Mouse (Mus musculus): ENCODE results near the gene Abat. TPM values are rescaled to one million over a fixed set of nuclear protein-coding genes. Genes with fewer than 3 reads are reported as not detected.

Gene Abat
- polyA plus RNA-seq, 1 experiment from 2014 or later = 39.5 TPM

DNA sequence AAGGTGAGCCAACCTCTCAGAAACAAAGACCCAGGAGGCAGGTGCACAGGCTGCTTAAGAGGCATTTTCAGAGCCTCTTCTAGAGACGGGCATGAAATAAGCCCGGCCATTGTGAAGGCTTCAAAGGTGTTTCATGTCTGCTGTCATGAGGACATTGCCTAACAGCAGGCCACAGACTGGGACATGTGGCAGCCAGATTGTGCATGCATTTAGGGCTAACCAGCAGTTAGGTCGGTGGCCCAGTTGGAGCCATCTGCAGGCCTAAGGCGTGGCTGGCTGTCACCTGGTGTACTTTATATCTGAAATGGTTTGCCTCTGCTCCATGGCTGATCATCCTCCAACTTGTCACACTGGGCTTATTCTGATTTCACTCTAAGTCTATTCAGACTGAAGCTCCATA is 65.1 kb downstream of the Abat start:
- Histone ChIP-seq H3K4me3 (no peak overlapping the region), H3K4me1 (no peaks in the 10 kb centered on the region), H3K36me3 (peaks cover 24% of the 10 kb centered on the region), H3K27me3 (no peaks in the 10 kb centered on the region), H3K9ac (replicated peaks) (no peak overlapping the region), H3K27ac (replicated peaks) (no peak overlapping the region), H3K4me2 (replicated peaks) (no peak overlapping the region), H3K9me3 (0 out of 2 replicates have a peak, but pooled peaks cover 7% of the 10 kb centered on the region)
- ATAC-seq (ENCODE audit: low FRiP score, low read depth) = no peak
- 75% methylated on average over 4 of the region's 4 CpGs for WGBS

DNA sequence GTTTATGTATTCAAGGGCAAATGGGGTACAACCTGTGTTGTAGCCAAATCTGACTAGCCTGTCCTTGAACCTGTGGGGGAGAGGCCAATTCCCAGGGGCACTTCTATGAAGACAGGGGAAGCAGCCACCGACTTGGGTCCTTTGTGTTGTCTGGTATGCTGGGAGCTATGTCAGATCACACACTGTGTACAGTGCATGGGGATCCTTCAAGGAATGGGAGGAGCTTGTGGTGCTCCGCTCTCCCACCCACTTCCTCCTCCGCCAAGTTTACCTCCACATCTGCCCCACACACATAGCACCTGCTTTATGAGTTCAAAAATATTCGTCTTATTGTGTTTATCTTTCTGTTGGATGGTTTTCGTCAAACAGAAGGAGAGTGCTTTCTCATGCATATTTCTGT is 66.3 kb downstream of the Abat start:
- Histone ChIP-seq H3K9ac (replicated peaks) (no peak overlapping the region), H3K4me2 (replicated peaks) (no peak overlapping the region), H3K36me3 (peaks cover 17% of the 10 kb centered on the region), H3K9me3 (0 out of 2 replicates have a peak, but pooled peaks cover 7% of the 10 kb centered on the region), H3K4me1 (no peaks in the 10 kb centered on the region), H3K27me3 (no peaks in the 10 kb centered on the region), H3K4me3 (no peak overlapping the region), H3K27ac (replicated peaks) (no peak overlapping the region)
- 79% methylated on average over 5 of the region's 5 CpGs for WGBS
- no peak for ATAC-seq (ENCODE audit: low FRiP score, low read depth)

GRCm38 (mm10) chr16:8581661-8582239 is 68.5 kb downstream of the Abat start:
- Histone ChIP-seq H3K4me3 (no peak overlapping the region), H3K27me3 (no peaks in the 10 kb centered on the region), H3K9ac (replicated peaks) (no peak overlapping the region), H3K4me1 (no peaks in the 10 kb centered on the region), H3K36me3 (peaks cover 17% of the 10 kb centered on the region), H3K9me3 (peaks cover 7% of the 10 kb centered on the region; the same call in 1 of the 2 replicates), H3K27ac (replicated peaks) (no peak overlapping the region), H3K4me2 (replicated peaks) (no peak overlapping the region)
- 94% methylated on average over 6 of the region's 6 CpGs for WGBS
- no peak for ATAC-seq (ENCODE audit: low FRiP score, low read depth)

DNA sequence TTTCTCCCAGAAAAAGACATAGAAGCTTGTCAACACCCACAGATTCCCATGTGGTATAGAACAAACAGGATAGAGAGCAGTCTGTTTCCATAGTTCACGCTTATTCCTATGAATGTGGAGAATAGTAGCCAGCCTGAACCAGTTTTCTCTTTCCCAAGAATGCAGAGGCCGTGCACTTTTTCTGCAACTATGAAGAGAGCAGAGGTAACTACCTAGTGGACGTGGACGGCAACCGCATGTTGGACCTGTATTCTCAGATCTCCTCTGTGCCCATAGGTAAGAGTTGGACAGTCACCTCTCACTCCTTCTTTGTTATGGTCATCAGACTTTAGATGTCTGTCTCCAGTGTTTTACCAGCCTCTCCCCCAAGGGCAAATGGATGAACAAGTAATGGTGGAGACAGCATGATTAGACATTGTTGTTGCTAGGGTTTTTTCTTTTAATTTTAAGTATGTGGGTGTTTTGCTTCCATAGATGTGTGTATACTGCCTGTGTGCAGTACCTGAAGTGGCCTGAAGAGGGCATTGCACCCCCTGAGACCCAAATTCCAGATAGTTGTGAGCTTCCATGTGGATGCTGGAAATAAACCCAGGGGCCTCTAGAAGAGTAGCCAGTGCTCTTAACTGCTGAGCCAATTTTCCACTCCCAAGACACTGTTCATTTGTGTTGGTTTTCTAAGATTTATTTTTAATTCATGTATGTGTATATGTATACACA is 69.5 kb downstream of the Abat start:
- 91% methylated on average over 5 of the region's 5 CpGs for WGBS
- no peak overlapping the region for H3K4me2 ChIP-seq (replicated peaks)
- no peak for ATAC-seq (ENCODE audit: low FRiP score, low read depth)
- H3K27me3 ChIP-seq = no peaks in the 10 kb centered on the region
- no peak overlapping the region for H3K27ac ChIP-seq (replicated peaks)
- H3K9ac ChIP-seq (replicated peaks) = no peak overlapping the region
- H3K4me1 ChIP-seq = no peaks in the 10 kb centered on the region
- no peak overlapping the region for H3K4me3 ChIP-seq
- peaks cover 7% of the 10 kb centered on the region; the same call in 1 of the 2 replicates for H3K9me3 ChIP-seq
- peaks cover 17% of the 10 kb centered on the region for H3K36me3 ChIP-seq

DNA sequence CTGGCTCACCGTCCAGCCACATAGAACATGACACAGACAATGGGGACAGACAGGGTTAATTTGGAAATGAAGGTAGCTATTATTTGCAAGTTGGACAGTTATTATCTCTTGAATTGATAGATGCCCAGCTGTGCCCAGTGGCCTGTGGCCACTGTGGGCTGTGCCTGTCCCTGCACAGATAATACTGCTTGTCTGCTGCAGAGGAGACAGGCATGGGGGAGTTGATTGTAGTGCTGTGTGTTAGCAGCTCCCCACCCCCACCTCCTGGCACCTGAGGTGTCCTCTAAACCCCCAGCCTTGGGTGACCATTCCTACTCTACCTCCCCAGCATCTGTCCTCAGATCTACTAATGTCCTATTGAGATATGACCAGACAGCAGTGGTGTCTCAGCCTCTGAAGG is 71.0 kb downstream of the Abat start:
- no peak for ATAC-seq (ENCODE audit: low FRiP score, low read depth)
- Histone ChIP-seq H3K9ac (replicated peaks) (no peak overlapping the region), H3K4me3 (no peak overlapping the region), H3K27me3 (no peaks in the 10 kb centered on the region), H3K27ac (replicated peaks) (no peak overlapping the region), H3K4me1 (no peaks in the 10 kb centered on the region), H3K36me3 (peaks cover 22% of the 10 kb centered on the region), H3K9me3 (peaks cover 7% of the 10 kb centered on the region; the same call in 1 of the 2 replicates), H3K4me2 (replicated peaks) (no peak overlapping the region)
- WGBS = 69% methylated on average over 1 of the region's 1 CpGs

DNA sequence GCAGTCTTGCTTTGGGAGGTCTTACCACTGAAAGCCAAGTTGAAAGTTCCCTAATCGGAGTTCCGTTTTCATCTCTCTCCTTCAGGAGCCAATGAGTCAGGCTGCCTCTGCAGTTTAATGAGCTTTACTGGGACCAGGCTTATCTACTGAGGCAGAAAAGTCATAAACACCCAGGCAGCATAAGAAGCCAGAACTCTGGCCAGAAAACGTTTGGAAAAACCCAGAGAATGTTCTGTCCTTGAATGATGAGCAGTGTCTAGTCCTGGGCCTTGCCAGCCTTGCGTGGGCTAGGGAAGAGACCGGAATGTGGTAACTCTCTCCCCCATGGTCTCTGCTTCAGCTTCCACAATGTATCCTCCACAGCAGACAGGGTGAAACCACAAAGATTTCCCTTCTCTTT is 71.8 kb downstream of the Abat start:
- H3K4me3 ChIP-seq = no peak overlapping the region
- no peaks in the 10 kb centered on the region for H3K4me1 ChIP-seq
- 79% methylated on average over 5 of the region's 5 CpGs for WGBS
- H3K27me3 ChIP-seq = no peaks in the 10 kb centered on the region
- no peak overlapping the region for H3K9ac ChIP-seq (replicated peaks)
- H3K4me2 ChIP-seq (replicated peaks) = no peak overlapping the region
- H3K36me3 ChIP-seq = peaks cover 29% of the 10 kb centered on the region
- no peak for ATAC-seq (ENCODE audit: low FRiP score, low read depth)
- H3K27ac ChIP-seq (replicated peaks) = no peak overlapping the region
- peaks cover 7% of the 10 kb centered on the region; the same call in 1 of the 2 replicates for H3K9me3 ChIP-seq

DNA sequence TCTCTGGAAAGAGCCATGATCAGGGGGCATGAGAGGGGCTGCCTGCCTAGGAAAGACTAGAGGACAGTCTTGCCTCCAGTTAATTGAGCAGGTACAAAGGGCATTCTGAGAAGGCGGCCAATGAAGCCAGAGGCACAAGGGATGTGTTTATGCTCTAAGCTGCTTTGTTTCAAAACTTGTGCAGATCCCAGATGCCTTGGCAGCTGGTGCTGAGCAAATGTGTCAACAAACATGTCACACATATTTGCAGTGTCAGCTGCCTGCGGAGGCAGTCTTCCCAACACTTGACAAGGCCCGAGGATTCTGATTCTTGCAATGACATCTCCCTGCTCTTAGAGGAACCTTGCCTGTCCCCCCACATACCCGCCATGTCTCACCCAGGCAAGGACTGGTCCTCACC is 82.2 kb downstream of the Abat start:
- H3K4me2 ChIP-seq (replicated peaks) = no peak overlapping the region
- ATAC-seq (ENCODE audit: low FRiP score, low read depth) = no peak
- no peak overlapping the region for H3K27ac ChIP-seq (replicated peaks)
- no peak overlapping the region for H3K4me3 ChIP-seq
- no peaks in the 10 kb centered on the region for H3K4me1 ChIP-seq
- no peaks in the 10 kb centered on the region for H3K9me3 ChIP-seq
- WGBS = 76% methylated on average over 4 of the region's 4 CpGs
- no peak overlapping the region for H3K9ac ChIP-seq (replicated peaks)
- no peaks in the 10 kb centered on the region for H3K27me3 ChIP-seq
- no peaks in the 10 kb centered on the region for H3K36me3 ChIP-seq

DNA sequence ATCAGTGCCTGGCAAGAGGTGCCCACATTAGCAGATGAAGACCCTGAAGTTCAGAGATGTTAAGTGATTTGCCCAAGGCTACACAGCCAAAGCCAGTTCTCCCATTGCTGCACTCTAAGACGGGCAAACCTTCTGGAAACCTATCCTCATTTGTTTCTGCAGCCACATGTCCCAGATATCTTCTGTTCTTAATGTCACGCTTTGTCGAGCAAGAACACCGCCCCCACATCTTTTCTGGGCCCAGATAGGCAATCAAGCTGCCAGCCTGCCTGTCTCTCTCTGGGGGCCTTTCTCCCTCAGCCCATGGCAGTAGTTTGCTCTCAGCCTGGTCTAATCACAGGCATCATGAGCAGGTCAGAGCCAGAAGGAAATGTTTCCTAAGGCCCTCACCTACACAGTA is 83.1 kb downstream of the Abat start:
- WGBS = 79% methylated on average over 4 of the region's 4 CpGs
- Histone ChIP-seq H3K4me1 (no peaks in the 10 kb centered on the region), H3K27ac (replicated peaks) (no peak overlapping the region), H3K9me3 (no peaks in the 10 kb centered on the region), H3K9ac (replicated peaks) (no peak overlapping the region), H3K4me2 (replicated peaks) (no peak overlapping the region), H3K27me3 (no peaks in the 10 kb centered on the region), H3K36me3 (no peaks in the 10 kb centered on the region), H3K4me3 (no peak overlapping the region)
- no peak for ATAC-seq (ENCODE audit: low FRiP score, low read depth)

DNA sequence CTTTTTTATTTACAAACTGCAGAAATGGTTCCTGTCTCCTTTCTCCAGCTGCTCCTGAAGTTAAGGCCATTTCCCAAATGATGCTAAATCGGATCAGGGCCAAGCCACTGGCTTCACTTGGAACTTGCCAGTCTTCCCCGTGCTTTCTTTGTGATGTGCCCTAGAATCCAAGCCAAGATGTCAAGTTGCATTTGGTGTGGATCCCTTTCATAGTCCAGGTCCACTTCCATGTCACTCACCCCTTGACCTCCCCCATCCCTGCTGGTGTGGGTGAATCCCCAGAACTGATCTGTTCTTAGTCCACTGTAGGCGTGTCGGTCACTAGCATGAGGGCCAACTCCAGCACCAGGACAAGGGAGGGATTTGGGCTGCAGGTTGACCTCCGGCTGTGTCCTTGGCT is 84.3 kb downstream of the Abat start:
- Histone ChIP-seq H3K4me2 (replicated peaks) (no peak overlapping the region), H3K36me3 (no peaks in the 10 kb centered on the region), H3K9me3 (no peaks in the 10 kb centered on the region), H3K27ac (replicated peaks) (no peak overlapping the region), H3K9ac (replicated peaks) (no peak overlapping the region), H3K4me1 (no peaks in the 10 kb centered on the region), H3K27me3 (no peaks in the 10 kb centered on the region), H3K4me3 (no peak overlapping the region)
- no peak for ATAC-seq (ENCODE audit: low FRiP score, low read depth)
- 87% methylated on average over 5 of the region's 5 CpGs for WGBS

DNA sequence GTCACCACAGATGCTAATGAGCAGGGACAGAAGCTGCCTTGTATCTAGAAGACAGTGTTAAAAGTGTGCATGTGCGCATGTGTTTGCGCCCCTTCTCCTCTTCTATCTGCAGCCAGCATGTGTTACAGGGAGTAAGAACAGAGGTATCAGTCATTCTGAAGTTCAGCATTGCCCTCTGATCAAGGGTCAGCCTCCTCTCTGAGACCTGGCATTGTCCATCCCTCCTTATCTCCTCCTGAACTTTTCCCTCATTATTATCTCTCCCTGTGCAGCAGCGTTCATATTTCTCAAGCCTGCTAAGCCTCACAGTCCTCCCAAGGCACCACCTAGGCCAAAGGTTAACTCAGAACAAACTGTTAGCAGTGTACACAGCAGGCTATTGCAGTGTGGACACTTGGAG is 90.6 kb downstream of the Abat start:
- Histone ChIP-seq H3K4me3 (no peak overlapping the region), H3K27me3 (no peaks in the 10 kb centered on the region), H3K36me3 (0 out of 2 replicates have a peak, but pooled peaks cover under 1% of the 10 kb centered on the region), H3K27ac (replicated peaks) (no peak overlapping the region), H3K9ac (replicated peaks) (no peak overlapping the region), H3K9me3 (no peaks in the 10 kb centered on the region), H3K4me2 (replicated peaks) (no peak overlapping the region), H3K4me1 (no peaks in the 10 kb centered on the region)
- no peak for ATAC-seq (ENCODE audit: low FRiP score, low read depth)
- WGBS = 87% methylated on average over 3 of the region's 3 CpGs

GRCm38 (mm10) chr16:8610397-8610796 is 97.2 kb downstream of the Abat start:
- no peaks in the 10 kb centered on the region for H3K27me3 ChIP-seq
- 77% methylated on average over 3 of the region's 3 CpGs for WGBS
- H3K4me2 ChIP-seq (replicated peaks) = no peak overlapping the region
- H3K4me3 ChIP-seq = no peak overlapping the region
- no peak for ATAC-seq (ENCODE audit: low FRiP score, low read depth)
- H3K9me3 ChIP-seq = no peaks in the 10 kb centered on the region
- H3K4me1 ChIP-seq = no peaks in the 10 kb centered on the region
- H3K9ac ChIP-seq (replicated peaks) = no peak overlapping the region
- peaks cover 12% of the 10 kb centered on the region; the same call in 1 of the 2 replicates for H3K36me3 ChIP-seq
- no peak overlapping the region for H3K27ac ChIP-seq (replicated peaks)

GRCm38 (mm10) chr16:8612214-8613005 is 99.2 kb downstream of the Abat start:
- Histone ChIP-seq H3K4me2 (replicated peaks) (no peak overlapping the region), H3K27me3 (no peaks in the 10 kb centered on the region), H3K9ac (replicated peaks) (no peak overlapping the region), H3K36me3 (peaks cover 12% of the 10 kb centered on the region; the same call in 1 of the 2 replicates), H3K4me1 (no peaks in the 10 kb centered on the region), H3K4me3 (no peak overlapping the region), H3K9me3 (no peaks in the 10 kb centered on the region), H3K27ac (replicated peaks) (no peak overlapping the region)
- ATAC-seq (ENCODE audit: low FRiP score, low read depth) = no peak
- WGBS = 88% methylated on average over 8 of the region's 8 CpGs

Data from midbrain, embryonic 12.5 days (tissue).